In the genomic region with DNA sequence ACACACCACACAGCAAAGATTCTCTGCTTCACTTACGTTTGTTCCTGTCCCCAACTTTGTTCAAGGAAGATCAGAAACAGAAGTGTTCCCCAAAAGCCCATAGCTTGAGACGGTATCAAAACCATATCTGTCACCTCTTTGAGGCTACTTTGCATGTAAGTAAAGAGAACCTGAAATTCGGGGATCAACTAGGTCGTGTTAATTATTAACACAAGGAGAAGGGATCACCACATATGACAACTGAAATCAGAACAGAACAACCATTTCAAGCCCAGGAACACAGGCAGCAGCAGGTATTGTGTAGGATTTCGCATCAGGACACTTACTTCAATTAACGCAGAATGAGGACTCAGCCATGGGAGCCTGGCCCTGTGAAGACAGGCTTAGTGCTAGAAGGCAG, we compare ENCODE assay signal across 27 mouse cellular contexts. TPM values are rescaled to one million over a fixed set of nuclear protein-coding genes. Genes with fewer than 3 reads are reported as not detected.
DNase-seq lines count a peak whose midpoint lies in the region; ATAC-seq and TF ChIP-seq lines count a peak whose summit lies in the region.
"Had no signal": no experiment of that assay in that cellular context is flagged by ENCODE, and none has a peak within 500 bp of the region (broad histone marks: within the 10 kb centered on the region; RNA-seq: fewer than 3 reads in every experiment).

No protein-coding gene starts in this region.

- no peak for ATAC-seq in liver, embryonic 11.5 days (replicated peaks; ENCODE audit: low FRiP score)
- ATAC-seq in liver, embryonic 14.5 days (ENCODE audit: insufficient read depth): peak; percentile 11; the same call in 1 of the 2 replicates
- peak; percentile 64 for ATAC-seq in liver, postnatal 0 days
- no peak for ATAC-seq in hindbrain, embryonic 13.5 days (ENCODE audit: low FRiP score)
- ATAC-seq: activated CD4-positive, CD25-positive, alpha-beta regulatory T cell, adult 4 months; forebrain, embryonic 13.5 days; forebrain, postnatal 0 days; hindbrain, postnatal 0 days had no signal

- H3K9ac ChIP-seq in liver, embryonic 11.5 days (ENCODE audit: low read depth, low read length): no peak overlapping the region
- no peak overlapping the region for H3K9ac ChIP-seq in liver, embryonic 14.5 days (replicated peaks)
- H3K9ac ChIP-seq in liver, postnatal 0 days (replicated peaks): 0 out of 2 replicates have a peak overlapping the region, but pooled peaks have one; percentile 51
- no peak overlapping the region for H3K9ac ChIP-seq in hindbrain, embryonic 13.5 days
- H3K9ac ChIP-seq: forebrain, embryonic 13.5 days; forebrain, postnatal 0 days; hindbrain, embryonic 14.5 days had no signal

- peaks cover 16% of the 10 kb centered on the region for H3K4me1 ChIP-seq in heart, embryonic 10.5 days
- no peaks in the 10 kb centered on the region; the same call in 1 of the 2 replicates for H3K4me1 ChIP-seq in liver, embryonic 11.5 days (replicated peaks; ENCODE audit: control insufficient read depth, insufficient read depth, low read length)
- peaks cover 0 to 8% of the 10 kb centered on the region in 2 experiments; a peak in 3 of 4 replicates for H3K4me1 ChIP-seq in liver, embryonic 14.5 days (replicated peaks; ENCODE audit: control insufficient read depth in 2 of 2, insufficient read depth in 2 of 2, low read length in 1 of 2)
- H3K4me1 ChIP-seq in liver, postnatal 0 days (ENCODE audit: insufficient read depth): peaks cover 7% of the 10 kb centered on the region; the same call in 1 of the 2 replicates
- no peaks in the 10 kb centered on the region for H3K4me1 ChIP-seq in hindbrain, embryonic 13.5 days (replicated peaks)
- H3K4me1 ChIP-seq: forebrain, embryonic 13.5 days; hindbrain, embryonic 10.5 days had no signal

- DNase-seq in heart, embryonic 10.5 days (ENCODE audit: low spot score): no peak
- no peak for DNase-seq in heart, postnatal 4 days
- no peak for DNase-seq in liver, embryonic 11.5 days (ENCODE audit: low spot score)
- no peak for DNase-seq in liver, embryonic 14.5 days (ENCODE audit: low read depth in 3 of 3, low spot score in 3 of 3)
- DNase-seq in liver, postnatal 0 days: no peak
- no peak for DNase-seq in right cerebral cortex, postnatal 10 days (ENCODE audit: low spot score in 2 of 2)
- DNase-seq: adrenal gland, adult 8-10 months; adrenal gland, postnatal 25 days; cerebellum, adult 11-12 months; cerebellum, adult 8-10 months; cerebellum, postnatal 10 days; cerebellum, postnatal 36 days; embryo, embryonic 11 days; forebrain, postnatal 0 days; gastrocnemius, adult 2 months; gastrocnemius, postnatal 14 days; heart, adult 11 months had no signal

- peak overlapping the region; percentile 67 for H3K27ac ChIP-seq in heart, embryonic 10.5 days
- 0 out of 2 replicates have a peak overlapping the region, but pooled peaks have one; percentile 19 for H3K27ac ChIP-seq in liver, embryonic 11.5 days (ENCODE audit: low read depth, low read length)
- H3K27ac ChIP-seq in liver, embryonic 14.5 days: no peak overlapping the region
- H3K27ac ChIP-seq in liver, postnatal 0 days (ENCODE audit: low read depth): peak overlapping the region; percentile 88
- no peak overlapping the region for H3K27ac ChIP-seq in hindbrain, embryonic 13.5 days
- H3K27ac ChIP-seq: forebrain, embryonic 10.5 days; forebrain, embryonic 13.5 days; gastrocnemius, adult 2 months; hindbrain, embryonic 10.5 days; hindbrain, embryonic 14.5 days; hindbrain, postnatal 0 days had no signal

- H3K4me2 ChIP-seq in liver, embryonic 11.5 days: no peak overlapping the region
- peak overlapping the region; percentile 20; the same call in 1 of the 2 replicates for H3K4me2 ChIP-seq in liver, embryonic 14.5 days (ENCODE audit: low read depth)
- H3K4me2 ChIP-seq in liver, postnatal 0 days (ENCODE audit: low read depth, low read length): peak overlapping the region; percentile 63
- no peak overlapping the region for H3K4me2 ChIP-seq in hindbrain, embryonic 13.5 days
- H3K4me2 ChIP-seq: forebrain, embryonic 13.5 days; hindbrain, embryonic 14.5 days had no signal

- TF ChIP-seq CTCF in liver, embryonic 14.5 days (IDR thresholded peaks at IDR 0.05; ENCODE audit: low read depth): no peak
- TF ChIP-seq CTCF in liver, postnatal 0 days (IDR thresholded peaks at IDR 0.05; ENCODE audit: low read depth): no peak

- 75% methylated on average over 6 of the region's 6 CpGs for WGBS in heart, embryonic 10.5 days
- 72% methylated on average over 6 of the region's 6 CpGs for WGBS in liver, embryonic 11.5 days
- WGBS in liver, embryonic 14.5 days (ENCODE audit: insufficient replicate concordance): 65% methylated on average over 6 of the region's 6 CpGs
- WGBS in liver, postnatal 0 days (ENCODE audit: insufficient replicate concordance): 52% methylated on average over 6 of the region's 6 CpGs
- WGBS in hindbrain, embryonic 13.5 days: 85% methylated on average over 6 of the region's 6 CpGs

- H3K36me3 ChIP-seq in heart, embryonic 10.5 days: no peaks in the 10 kb centered on the region
- no peaks in the 10 kb centered on the region for H3K36me3 ChIP-seq in liver, embryonic 11.5 days (ENCODE audit: control insufficient read depth, insufficient read depth, low read length)
- H3K36me3 ChIP-seq in liver, embryonic 14.5 days (replicated peaks; ENCODE audit: control insufficient read depth, insufficient read depth, low read depth): no peaks in the 10 kb centered on the region
- no peaks in the 10 kb centered on the region for H3K36me3 ChIP-seq in liver, postnatal 0 days (replicated peaks; ENCODE audit: insufficient read depth, low read length)
- no peaks in the 10 kb centered on the region for H3K36me3 ChIP-seq in hindbrain, embryonic 13.5 days
- H3K36me3 ChIP-seq: forebrain, embryonic 10.5 days; hindbrain, embryonic 10.5 days had no signal

- H3K27me3 ChIP-seq in heart, embryonic 10.5 days (ENCODE audit: insufficient read depth, poor library complexity, severe bottlenecking): no peaks in the 10 kb centered on the region
- no peaks in the 10 kb centered on the region for H3K27me3 ChIP-seq in liver, embryonic 11.5 days (replicated peaks; ENCODE audit: control insufficient read depth, insufficient read depth, low read length)
- no peaks in the 10 kb centered on the region for H3K27me3 ChIP-seq in liver, embryonic 14.5 days (ENCODE audit: control insufficient read depth, insufficient read depth, low read length)
- no peaks in the 10 kb centered on the region for H3K27me3 ChIP-seq in liver, postnatal 0 days (ENCODE audit: insufficient read depth, low read length)
- H3K27me3 ChIP-seq in hindbrain, embryonic 13.5 days: no peaks in the 10 kb centered on the region
- H3K27me3 ChIP-seq: forebrain, embryonic 13.5 days had no signal

- TF ChIP-seq EP300 in liver, embryonic 14.5 days (IDR thresholded peaks at IDR 0.05; ENCODE audit: low read depth): no peak
- TF ChIP-seq EP300 in liver, postnatal 0 days (IDR thresholded peaks at IDR 0.05; ENCODE audit: low read depth): no peak

- H3K9me3 ChIP-seq in heart, embryonic 10.5 days: no peaks in the 10 kb centered on the region
- H3K9me3 ChIP-seq in liver, embryonic 11.5 days (ENCODE audit: control insufficient read depth, low read length): no peaks in the 10 kb centered on the region
- H3K9me3 ChIP-seq in liver, embryonic 14.5 days (ENCODE audit: control insufficient read depth, low read length): no peaks in the 10 kb centered on the region
- no peaks in the 10 kb centered on the region for H3K9me3 ChIP-seq in liver, postnatal 0 days (ENCODE audit: low read length)
- no peaks in the 10 kb centered on the region for H3K9me3 ChIP-seq in hindbrain, embryonic 13.5 days
- H3K9me3 ChIP-seq: forebrain, embryonic 10.5 days; forebrain, embryonic 13.5 days; hindbrain, embryonic 10.5 days had no signal

- no peak overlapping the region for H3K4me3 ChIP-seq in heart, embryonic 10.5 days
- H3K4me3 ChIP-seq in liver, embryonic 11.5 days (ENCODE audit: low read depth, low read length): no peak overlapping the region
- 0 out of 4 replicates have a peak overlapping the region, but pooled peaks of 1 of the 2 experiments have one; percentile 11 for H3K4me3 ChIP-seq in liver, embryonic 14.5 days (ENCODE audit: insufficient read depth in 1 of 2, low read depth in 2 of 2, low read length in 2 of 2)
- peak overlapping the region; percentile 33 for H3K4me3 ChIP-seq in liver, postnatal 0 days (ENCODE audit: low read depth, low read length)
- H3K4me3 ChIP-seq in hindbrain, embryonic 13.5 days: no peak overlapping the region
- H3K4me3 ChIP-seq: forebrain, embryonic 10.5 days; forebrain, embryonic 13.5 days; gastrocnemius, adult 2 months; hindbrain, embryonic 10.5 days had no signal

RNA-seq across cellular contexts. Expression of a gene that starts 0.8 kb away (rescaled TPM):
- 2.0 TPM in 2 replicates for polyA plus RNA-seq in heart, embryonic 10.5 days (2016; fragmentation: Nextera tagmentation; extraction: Ambion mirVana)
- total RNA-seq in heart, postnatal 4 days (2021): under 1 TPM; 0.16 to 0.21 TPM
- 0.99 and 2.5 TPM in 2 replicates for polyA plus RNA-seq in liver, embryonic 11.5 days (2014; fragmentation: Nextera tagmentation; extraction: Ambion mirVana)
- polyA plus RNA-seq in liver, embryonic 14.5 days (2012; rRNA removed): 10.5 and 16.5 TPM in 2 replicates
- 7.5 and 8.6 TPM in 2 replicates for polyA plus RNA-seq in liver, embryonic 14.5 days (2014; fragmentation: Nextera tagmentation; extraction: Ambion mirVana)
- polyA plus RNA-seq in liver, postnatal 0 days (2015; fragmentation: Nextera tagmentation; extraction: Ambion mirVana): 90.6 and 102 TPM in 2 replicates
- 0.58 TPM in 1 of 2 replicates, not detected in the other for polyA plus RNA-seq in hindbrain, embryonic 13.5 days (2015; fragmentation: Nextera tagmentation; extraction: Ambion mirVana)
- total RNA-seq: gastrocnemius, adult 2 months; heart, postnatal 25 days; hindbrain, postnatal 0 days had no signal

RNA-seq across cellular contexts. Expression of a gene that starts 8.8 kb away (rescaled TPM):
- 18.4 and 19.0 TPM in 2 replicates for polyA plus RNA-seq in heart, embryonic 10.5 days (2016; fragmentation: Nextera tagmentation; extraction: Ambion mirVana)
- total RNA-seq in heart, postnatal 4 days (2021): 10 to 100 TPM; 14.5 to 14.8 TPM
- polyA plus RNA-seq in liver, embryonic 11.5 days (2014; fragmentation: Nextera tagmentation; extraction: Ambion mirVana): 18.4 and 22.7 TPM in 2 replicates
- polyA plus RNA-seq in liver, embryonic 14.5 days (2012; rRNA removed): 7.6 and 12.0 TPM in 2 replicates
- 8.0 and 9.8 TPM in 2 replicates for polyA plus RNA-seq in liver, embryonic 14.5 days (2014; fragmentation: Nextera tagmentation; extraction: Ambion mirVana)
- polyA plus RNA-seq in liver, postnatal 0 days (2015; fragmentation: Nextera tagmentation; extraction: Ambion mirVana): 10.5 and 10.8 TPM in 2 replicates
- 11.9 and 13.8 TPM in 2 replicates for polyA plus RNA-seq in hindbrain, embryonic 13.5 days (2015; fragmentation: Nextera tagmentation; extraction: Ambion mirVana)

RNA-seq across cellular contexts. Expression of a gene that starts 39.3 kb away (rescaled TPM):
- polyA plus RNA-seq in heart, embryonic 10.5 days (2016; fragmentation: Nextera tagmentation; extraction: Ambion mirVana): 0.31 TPM in 1 of 2 replicates, not detected in the other
- total RNA-seq in heart, postnatal 4 days (2021): under 1 TPM in 1 of 2 experiments, not detected in 1; 0.07 TPM
- polyA plus RNA-seq in liver, embryonic 11.5 days (2014; fragmentation: Nextera tagmentation; extraction: Ambion mirVana): 10.0 and 10.5 TPM in 2 replicates
- 27.9 and 56.3 TPM in 2 replicates for polyA plus RNA-seq in liver, embryonic 14.5 days (2012; rRNA removed)
- polyA plus RNA-seq in liver, embryonic 14.5 days (2014; fragmentation: Nextera tagmentation; extraction: Ambion mirVana): 37.4 and 39.3 TPM in 2 replicates
- polyA plus RNA-seq in liver, postnatal 0 days (2015; fragmentation: Nextera tagmentation; extraction: Ambion mirVana): 81.0 and 82.7 TPM in 2 replicates
- 0.40 and 0.47 TPM in 2 replicates for polyA plus RNA-seq in hindbrain, embryonic 13.5 days (2015; fragmentation: Nextera tagmentation; extraction: Ambion mirVana)
- total RNA-seq: adrenal gland, postnatal 25 days; gastrocnemius, adult 2 months; gastrocnemius, postnatal 14 days; heart, postnatal 25 days had no signal
- polyA plus RNA-seq: embryonic facial prominence, embryonic 14.5 days; heart, embryonic 14.5 days had no signal

Comparison
In these comparisons a context has a peak if more than half of its experiments do, and no peak if none do; other contexts are left out.
1. H3K27ac ChIP-seq: peak in heart, embryonic 10.5 days (single experiment), liver, embryonic 11.5 days (single experiment) and liver, postnatal 0 days (single experiment); none in liver, embryonic 14.5 days (single experiment) and hindbrain, embryonic 13.5 days (single experiment).
2. ATAC-seq: peak in liver, embryonic 14.5 days (single experiment) and liver, postnatal 0 days (single experiment); none in liver, embryonic 11.5 days (single experiment) and hindbrain, embryonic 13.5 days (single experiment).
3. H3K4me2 ChIP-seq: peak in liver, embryonic 14.5 days (single experiment) and liver, postnatal 0 days (single experiment); none in liver, embryonic 11.5 days (single experiment) and hindbrain, embryonic 13.5 days (single experiment).